Mouse (Mus musculus): Measurements from ENCODE around the gene Polr3h.

DNA sequence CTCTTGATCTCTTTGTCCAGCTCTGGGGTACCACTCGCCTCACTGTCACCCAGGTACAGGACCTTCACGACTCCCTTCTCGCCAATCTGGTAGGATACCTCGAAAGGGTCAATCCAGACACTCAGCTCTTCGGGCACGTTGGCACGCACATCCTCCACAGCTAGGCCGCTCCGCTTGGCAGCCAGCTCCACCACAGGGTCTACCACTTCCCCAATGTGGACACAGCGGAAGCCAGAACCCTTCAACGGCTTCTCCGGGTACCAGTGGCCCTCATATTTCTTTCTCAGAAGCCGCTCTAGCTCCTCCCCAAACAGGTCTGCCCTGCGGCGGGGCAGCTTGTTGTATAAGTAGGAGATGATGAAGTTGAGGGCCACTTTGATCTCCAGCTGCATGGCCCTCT lies 74.7 kb downstream of the Polr3h start:
- TF ChIP-seq TAL1 (IDR thresholded peaks at IDR 0.05; ENCODE audit: low read length) (no peak), GATA1 (IDR thresholded peaks at IDR 0.05; ENCODE audit: low read length) (no peak)
